Mouse (Mus musculus): ENCODE data around the gene Kif4. TPM values are rescaled to one million over a fixed set of nuclear protein-coding genes. Genes with fewer than 3 reads are reported as not detected.

Kif4 gene
- total RNA-seq (2021), result under 1 TPM; 0.43 to 0.50 TPM
- long read RNA-seq, partial matches to known transcripts, result 0 of 1 reads
- long read RNA-seq, other reads (novel, unspliced or antisense), result 1 of 1 reads

DNA sequence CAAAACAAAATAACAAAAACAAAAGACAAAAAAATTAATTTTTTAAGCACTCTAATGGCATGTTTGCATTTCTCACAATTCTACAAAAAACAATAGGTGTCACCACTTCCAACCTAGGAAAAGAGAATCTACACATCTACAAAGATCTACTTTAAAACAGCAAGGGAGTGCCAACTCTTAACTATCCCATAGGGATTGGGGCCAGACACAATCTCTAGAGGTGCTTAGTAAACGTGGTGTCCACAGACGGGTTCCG, at the start of gene Kif4:
Gene Kif4, plus strand, starts transcription at position 192 of the 256 bp plus-strand sequence.
- no peak for DNase-seq (ENCODE audit: low spot score in 2 of 2)

- no peak for DNase-seq (ENCODE audit: low spot score in 2 of 2)
Observed at GRCm38 (mm10) chrX:100594791-100595190, 30.7 kb upstream of the Kif4 start, which contains the start of gene P2ry4. TSS of gene P2ry4 (minus strand) at chrX:100594869.

DNA sequence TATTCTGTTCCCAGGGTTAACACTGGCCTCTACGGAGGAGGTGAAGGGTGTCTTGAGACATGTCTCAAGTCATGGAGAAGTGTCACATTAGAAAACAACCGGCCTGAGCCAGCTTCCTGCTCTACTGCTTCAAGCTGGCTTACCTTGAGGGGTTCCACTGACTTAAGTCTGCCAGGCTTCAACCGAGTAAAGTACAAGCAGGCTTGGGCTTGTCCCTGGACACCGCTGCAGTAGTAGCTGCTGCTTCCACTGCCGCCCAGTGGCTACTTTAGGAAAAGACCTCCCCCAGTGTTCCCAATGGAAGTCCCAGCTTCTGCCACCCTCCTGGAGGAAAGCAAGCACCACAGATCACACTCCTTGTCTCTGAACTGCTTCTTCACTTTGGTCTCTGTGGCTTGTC, 28.1 kb upstream of the Kif4 start:
- peak in 1 of 2 experiments; percentile 51 for DNase-seq (ENCODE audit: low spot score in 2 of 2)

DNA sequence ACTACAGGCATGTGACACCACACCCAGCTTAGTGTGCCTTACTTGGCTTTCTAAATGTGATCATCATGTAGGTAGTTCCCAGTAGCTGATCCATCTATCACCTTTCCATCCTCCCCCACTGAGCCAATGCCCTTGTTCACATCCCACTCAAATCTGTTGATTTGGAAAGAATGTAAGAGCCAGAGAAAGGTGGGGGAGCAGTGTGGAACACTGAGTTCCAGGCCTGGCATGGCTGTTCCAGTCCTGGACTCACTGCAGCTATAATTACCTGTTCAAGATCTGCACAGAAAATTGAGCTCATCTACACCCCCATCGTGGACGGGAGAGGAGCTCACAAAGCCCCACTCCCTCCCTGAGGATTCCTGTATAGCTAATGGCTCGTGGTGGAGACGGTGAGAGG, 25.8 kb upstream of the Kif4 start:
- DNase-seq (ENCODE audit: low spot score in 2 of 2), result peak in 1 of 2 experiments; percentile 19

DNA sequence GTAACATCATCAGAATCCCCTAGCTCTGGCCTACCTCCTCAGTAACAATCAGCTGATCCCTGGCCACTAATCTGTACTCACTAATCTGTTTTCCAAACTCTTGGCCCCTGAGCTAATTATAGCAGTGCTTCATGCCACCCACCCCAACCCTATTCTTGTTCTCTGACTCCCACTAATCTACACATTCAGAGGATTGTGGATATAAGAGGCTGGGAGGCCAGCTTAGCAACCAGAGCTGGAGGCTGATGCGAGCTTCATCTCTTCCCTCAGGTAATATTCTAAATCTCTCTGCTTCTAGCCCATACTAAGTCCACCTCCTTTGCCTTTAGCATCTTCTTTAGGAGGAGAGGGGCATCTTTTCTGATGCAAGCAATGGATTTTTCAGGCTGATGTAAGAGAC, 20.2 kb upstream of the Kif4 start, which contains the start of gene Arr3:
Gene Arr3, plus strand, starts transcription at position 184 of the 400 bp plus-strand sequence.
- no peak for DNase-seq (ENCODE audit: low spot score in 2 of 2)

GRCm38 (mm10) chrX:100618488-100618887, 7.0 kb upstream of the Kif4 start:
- no peak for DNase-seq (ENCODE audit: low spot score in 2 of 2)

GRCm38 (mm10) chrX:100621366-100621765, 4.2 kb upstream of the Kif4 start:
- DNase-seq (ENCODE audit: low spot score in 2 of 2), result no peak

- DNase-seq (ENCODE audit: low spot score in 2 of 2), result no peak
Observed at GRCm38 (mm10) chrX:100624242-100624641, 1.3 kb upstream of the Kif4 start.

DNA sequence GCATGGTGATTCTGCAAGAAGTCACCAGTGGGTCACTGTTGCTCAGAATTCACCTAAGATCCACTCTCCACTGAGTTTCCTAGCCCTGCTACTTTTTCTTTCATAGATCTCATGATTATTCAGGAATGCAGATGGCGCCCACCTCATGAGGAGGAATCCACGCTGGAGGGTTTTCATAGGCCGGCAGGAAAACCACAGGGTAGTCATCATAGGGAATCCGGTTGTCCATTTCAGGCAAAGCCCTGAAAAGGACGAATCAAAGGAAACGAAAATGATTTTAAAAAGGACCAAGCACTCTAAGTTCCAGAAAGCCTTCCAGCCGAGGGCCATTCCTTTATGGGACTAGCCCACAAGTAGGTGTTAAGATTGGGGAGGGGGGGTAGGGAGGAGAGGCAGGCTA, 391 bp upstream of the Kif4 start:
- DNase-seq (ENCODE audit: low spot score in 2 of 2), result no peak

DNA sequence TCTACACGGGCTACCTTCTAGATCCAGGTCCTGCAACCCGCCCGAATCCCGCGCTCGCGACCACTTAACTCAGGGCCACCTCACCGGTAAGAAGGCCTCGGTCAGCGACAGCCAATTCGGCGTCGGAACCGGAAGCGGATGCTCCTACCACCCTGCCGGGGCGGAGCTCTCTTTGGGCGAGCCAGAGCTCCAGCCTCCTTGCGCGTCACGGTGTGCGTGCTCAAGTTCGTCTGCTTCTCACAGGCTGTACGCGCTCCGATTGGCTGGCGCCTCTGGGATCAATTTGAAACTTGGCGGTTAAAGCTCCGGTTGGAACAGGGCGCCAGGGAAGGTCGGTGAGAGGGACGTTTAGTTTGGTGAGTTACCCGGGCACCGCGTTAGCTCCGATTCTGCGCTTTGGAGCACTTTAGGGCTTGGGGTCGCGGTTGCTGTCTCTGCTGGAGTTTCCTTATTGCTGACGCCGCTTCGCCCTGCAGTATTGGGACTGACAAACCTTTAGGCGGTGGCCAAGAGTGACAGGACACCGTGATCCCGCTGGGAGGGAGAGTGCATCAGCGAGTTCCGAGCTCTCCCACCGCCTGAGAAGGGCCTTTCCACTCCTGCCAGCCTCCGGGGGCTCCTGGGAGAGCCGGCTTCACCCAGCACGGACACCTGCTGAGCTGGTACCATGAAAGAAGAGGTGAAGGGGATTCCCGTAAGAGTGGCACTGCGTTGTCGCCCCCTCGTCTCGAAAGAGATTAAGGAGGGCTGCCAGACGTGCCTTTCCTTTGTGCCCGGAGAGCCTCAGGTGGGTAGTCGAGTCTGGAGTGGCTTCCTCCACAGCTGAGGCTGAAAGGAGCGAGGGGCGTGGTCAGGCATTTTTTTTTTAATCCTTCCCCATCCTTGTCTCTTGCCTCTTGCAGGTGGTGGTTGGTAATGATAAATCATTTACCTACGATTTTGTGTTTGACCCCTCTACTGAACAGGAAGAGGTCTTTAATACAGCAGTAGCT, 561 bp downstream of the Kif4 start, which contains the start of gene Pdzd11:
Gene Pdzd11, minus strand, starts transcription at position 767 of the 992 bp plus-strand sequence.
- peak; percentile 81 to 89 for DNase-seq (ENCODE audit: low spot score in 2 of 2)

DNA sequence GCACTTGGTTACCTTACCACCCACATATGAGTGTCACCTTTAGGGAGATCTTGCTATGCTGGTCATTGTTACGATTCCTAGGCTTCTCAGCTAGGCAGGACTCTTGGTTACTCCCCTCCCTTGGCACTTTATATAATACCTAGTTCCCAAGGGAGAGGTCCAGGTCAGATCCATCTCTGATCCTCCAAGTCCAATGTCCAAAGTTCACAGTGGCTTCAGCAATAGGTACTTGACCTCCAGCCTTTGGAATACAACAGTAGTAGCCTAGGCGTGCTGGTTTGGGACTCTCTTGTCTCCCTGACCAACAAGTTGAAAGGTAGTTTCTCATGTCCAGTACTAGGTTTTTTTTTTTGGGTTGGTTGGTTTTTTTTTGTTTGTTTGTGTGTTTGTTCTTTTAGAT, 3.5 kb downstream of the Kif4 start:
- no peak for DNase-seq (ENCODE audit: low spot score in 2 of 2)

DNA sequence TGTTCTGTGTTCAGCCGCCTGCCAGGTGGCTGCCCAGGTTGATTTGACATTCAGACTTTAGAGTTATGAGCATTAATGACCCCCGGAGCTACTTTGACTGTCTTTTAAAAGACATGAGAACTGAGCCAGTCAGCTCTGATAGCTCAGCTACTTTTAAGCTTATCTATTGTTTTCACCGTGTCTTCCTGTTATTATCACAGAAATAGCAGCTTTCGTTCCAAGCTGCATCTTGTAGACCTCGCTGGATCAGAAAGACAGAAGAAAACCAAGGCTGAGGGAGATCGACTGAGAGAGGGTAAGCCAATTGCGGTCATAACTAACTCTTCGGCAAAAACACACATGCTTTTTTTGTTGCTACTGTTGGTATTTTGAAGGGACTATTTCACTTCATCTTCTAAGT, 12.9 kb downstream of the Kif4 start:
- DNase-seq (ENCODE audit: low spot score in 2 of 2), result no peak

DNA sequence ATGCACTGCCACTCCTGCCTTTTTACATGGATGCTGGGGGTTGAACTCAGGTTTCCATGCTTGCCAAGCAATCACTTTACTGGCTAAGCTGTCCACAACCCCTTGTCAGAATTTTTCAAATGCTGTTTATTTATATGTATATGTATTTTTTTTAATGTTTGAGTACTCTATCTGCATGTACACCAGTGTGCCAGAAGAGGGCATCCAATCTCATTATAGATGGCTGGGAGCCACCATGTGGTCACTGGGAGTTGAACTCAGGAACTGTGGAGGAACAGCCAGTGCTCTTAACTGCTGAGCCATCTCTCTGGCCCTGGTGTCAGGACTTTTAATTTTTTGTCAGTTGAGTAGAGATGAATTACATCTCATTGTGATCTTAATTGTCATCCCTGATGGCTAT, 27.3 kb downstream of the Kif4 start:
- no peak for DNase-seq (ENCODE audit: low spot score in 2 of 2)

DNA sequence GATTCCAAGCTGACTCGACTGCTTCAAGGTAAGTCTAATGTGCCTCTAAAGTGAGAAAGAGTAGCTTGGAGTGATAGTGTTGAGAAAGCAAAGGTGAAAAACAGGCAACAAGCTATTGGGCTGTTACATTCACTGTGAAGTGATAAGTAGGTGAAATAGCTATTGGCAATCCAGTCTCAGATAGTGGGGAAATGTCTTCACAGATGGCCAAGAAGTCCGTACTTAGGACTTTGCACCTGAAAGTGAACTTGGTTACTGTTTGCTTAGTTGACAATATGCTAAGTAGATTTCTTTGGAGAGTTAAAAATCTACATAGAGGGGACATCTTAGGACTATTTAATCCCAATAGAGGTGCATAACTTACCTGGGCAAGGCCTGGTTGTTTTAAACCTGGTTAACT, 39.3 kb downstream of the Kif4 start:
- DNase-seq (ENCODE audit: low spot score in 2 of 2), result no peak

DNA sequence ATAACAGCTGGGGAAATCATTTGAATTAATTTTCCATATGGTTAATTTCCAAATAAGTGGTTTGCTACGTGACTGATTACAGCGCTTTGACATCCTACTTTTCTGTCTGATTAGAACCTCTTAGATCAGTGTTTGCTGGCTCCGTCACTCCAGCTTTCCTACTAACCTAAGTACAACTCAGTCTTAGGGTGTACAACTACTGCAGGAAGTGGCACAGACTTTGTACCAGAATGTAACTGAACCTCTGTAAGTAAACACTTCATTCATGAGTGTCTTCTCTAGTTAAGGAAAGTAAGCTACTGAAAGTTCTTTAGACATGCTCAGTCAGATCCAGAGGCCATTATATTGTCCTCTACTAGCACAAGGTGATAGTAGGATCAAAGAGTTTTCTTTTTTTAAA, 52.7 kb downstream of the Kif4 start:
- peak in 1 of 2 experiments; percentile 12 for DNase-seq (ENCODE audit: low spot score in 2 of 2)

DNA sequence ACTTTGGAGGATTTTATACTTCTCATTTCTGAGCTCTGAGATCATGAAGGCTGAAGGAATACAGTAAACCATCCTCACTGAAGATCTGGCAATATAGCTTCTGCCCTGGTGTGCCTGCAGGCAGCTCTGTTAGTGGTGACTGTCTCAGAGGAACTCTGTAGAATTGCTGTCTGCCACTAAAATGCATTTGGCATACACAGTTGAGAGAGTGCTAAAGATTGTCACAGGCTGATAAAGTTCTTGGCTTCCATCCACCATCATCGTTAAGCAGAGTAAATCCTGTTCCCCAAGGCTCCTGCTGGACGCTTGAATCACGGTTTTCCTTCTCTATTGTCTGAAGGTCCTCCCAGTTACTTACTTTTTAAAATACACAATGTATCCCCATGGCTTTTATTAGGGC, 61.0 kb downstream of the Kif4 start:
- no peak for DNase-seq (ENCODE audit: low spot score in 2 of 2)

DNA sequence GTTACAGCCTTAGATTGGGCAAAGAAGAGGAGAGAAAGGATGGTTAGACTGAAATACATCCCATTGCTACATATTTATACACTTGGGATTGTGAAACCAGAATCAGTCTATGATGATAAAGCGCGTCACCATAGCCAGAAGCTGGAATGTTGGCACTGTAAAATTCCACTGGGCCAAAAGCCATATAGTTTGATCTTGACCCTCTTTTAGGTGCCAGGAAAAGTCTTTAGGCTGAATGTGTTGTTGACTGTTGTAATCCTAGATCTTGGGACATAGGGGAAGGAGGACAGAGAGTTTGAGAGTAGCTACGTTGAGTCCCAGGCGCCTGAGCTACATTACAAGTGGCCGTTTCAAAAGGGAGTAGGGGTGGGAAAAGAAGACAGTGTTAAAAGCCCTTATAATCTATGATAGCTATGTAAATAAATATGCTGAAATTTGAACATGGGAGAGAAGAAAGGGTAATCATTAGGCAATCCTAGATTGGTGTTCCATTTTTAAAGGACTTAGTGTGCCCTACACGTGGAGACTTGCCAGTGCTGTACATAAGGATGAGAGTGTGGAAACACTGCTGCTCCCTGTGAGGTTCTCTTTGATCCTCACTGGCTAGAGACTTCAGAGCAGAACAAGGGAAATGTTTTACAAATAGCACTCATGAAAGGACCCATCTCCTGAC, 62.0 kb downstream of the Kif4 start:
- DNase-seq (ENCODE audit: low spot score in 2 of 2), result no peak

GRCm38 (mm10) chrX:100688033-100688370, 62.5 kb downstream of the Kif4 start:
- no peak for DNase-seq (ENCODE audit: low spot score in 2 of 2)

GRCm38 (mm10) chrX:100696776-100697175, 71.2 kb downstream of the Kif4 start:
- DNase-seq (ENCODE audit: low spot score in 2 of 2), result no peak

DNA sequence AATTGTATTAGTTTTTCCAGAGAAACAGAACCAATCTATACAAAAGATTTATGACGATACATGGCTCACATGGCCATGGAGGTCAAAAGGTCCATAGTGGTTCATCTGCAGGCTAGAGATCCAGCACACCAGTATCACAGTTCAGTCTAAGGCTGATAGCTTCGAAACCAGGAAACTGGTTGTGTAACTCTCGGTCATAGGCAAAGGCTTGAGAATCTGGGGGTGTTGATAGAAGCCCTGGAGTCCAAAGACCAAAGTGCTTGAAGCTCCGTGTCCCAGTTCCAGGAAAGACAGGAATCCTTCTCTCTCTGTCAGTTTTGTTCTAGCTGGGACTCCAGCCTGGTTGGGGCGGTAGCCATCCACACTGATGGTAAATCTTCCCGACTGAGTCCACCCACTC, 82.5 kb downstream of the Kif4 start:
- DNase-seq (ENCODE audit: low spot score in 2 of 2), result no peak

DNA sequence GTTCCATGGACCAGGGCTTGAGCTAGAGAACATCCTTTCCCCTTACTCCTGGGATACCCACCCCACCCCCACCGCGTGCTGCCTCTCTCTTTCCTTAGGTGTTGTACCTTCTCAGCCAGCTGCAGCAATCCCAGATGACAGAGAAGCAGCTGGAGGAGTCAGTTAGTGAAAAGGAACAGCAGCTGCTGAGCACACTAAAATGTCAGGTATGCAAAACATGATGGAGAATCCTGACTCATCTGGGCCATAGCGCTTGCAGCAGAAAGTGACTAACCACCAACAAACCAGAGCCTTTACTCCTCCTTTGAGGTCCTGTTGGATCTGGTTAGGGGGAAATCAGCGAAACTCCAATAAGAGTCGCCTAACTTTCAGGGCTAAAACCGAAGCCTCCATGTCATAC, 90.6 kb downstream of the Kif4 start:
- no peak for DNase-seq (ENCODE audit: low spot score in 2 of 2)

DNA sequence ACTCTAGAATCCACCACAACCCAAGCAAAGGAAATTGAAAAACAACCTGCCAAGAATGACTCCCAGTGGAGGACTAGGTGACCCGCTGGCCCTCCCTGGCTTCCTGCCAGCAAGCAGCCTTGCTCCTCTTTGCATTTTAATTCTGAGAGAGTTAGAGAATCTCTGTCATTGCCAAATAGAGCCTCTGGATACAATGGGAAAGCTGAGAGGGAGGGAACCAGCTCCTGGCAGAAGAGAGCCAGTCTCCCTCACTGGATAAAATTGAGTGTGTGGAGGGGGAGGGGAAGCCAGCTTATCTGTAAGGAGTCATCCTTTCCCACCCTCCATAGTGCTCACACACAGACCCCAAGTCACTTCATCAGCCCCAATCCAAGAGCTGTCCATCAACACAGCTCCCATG, 103.4 kb downstream of the Kif4 start:
- DNase-seq (ENCODE audit: low spot score in 2 of 2), result peak in 1 of 2 experiments; percentile 6

Data from layer of hippocampus, adult 18-20 months (tissue).